Mouse (Mus musculus) ES-E14 (cell line): ENCODE measurements around the gene Csnk2a1. TPM values are rescaled to one million over a fixed set of nuclear protein-coding genes. Genes with fewer than 3 reads are reported as not detected.

Experiments
- DNase-seq: peaks from one replicate; pipeline ENCODE4 v3.0.0-alpha.2; 2013; ENCODE audit warnings: low read depth, low spot score
- H3K27ac ChIP-seq: 2 replicates; pipeline ENCODE4 v1.5.1; 2012; ENCODE audit warnings: low read depth, mild to moderate bottlenecking, low read length, moderate library complexity, mixed read lengths; ENCODE audit not compliant: poor library complexity, insufficient read depth, severe bottlenecking
- H3K36me3 ChIP-seq: 2 replicates; pipeline ENCODE4 v1.6.1; 2012; ENCODE audit warnings: mild to moderate bottlenecking, low read length, moderate library complexity, mixed read lengths; ENCODE audit not compliant: control insufficient read depth, poor library complexity, insufficient read depth, severe bottlenecking
- H3K4me1 ChIP-seq, 2 experiments: fragments of 150-350 bp in 1 of 2; sonication (generic) in 1 of 2; 2 replicates each; pipeline ENCODE4 v1.6.1; 2012; ENCODE audit warnings: low read length in 2 of 2, mild to moderate bottlenecking in 1 of 2, mixed read lengths in 1 of 2; ENCODE audit not compliant: control insufficient read depth in 2 of 2, insufficient read depth in 2 of 2, poor library complexity in 1 of 2
- H3K4me3 ChIP-seq, 2 experiments: fragments of 150-350 bp in 1 of 2; sonication (generic) in 1 of 2; 2 replicates each; pipeline ENCODE4 v1.5.1; 2012; ENCODE audit warnings: low read length in 2 of 2, low read depth in 1 of 2, mild to moderate bottlenecking in 1 of 2, mixed read lengths in 1 of 2; ENCODE audit not compliant: insufficient read depth in 1 of 2, poor library complexity in 1 of 2, severe bottlenecking in 1 of 2
- H3K9ac ChIP-seq: 2 replicates; pipeline ENCODE4 v1.6.1; 2012; ENCODE audit warnings: low read depth, mild to moderate bottlenecking, low read length, mixed read lengths; ENCODE audit not compliant: poor library complexity, insufficient read depth, severe bottlenecking
- H3K9me3 ChIP-seq: fragments of 150-350 bp; sonication (generic); 2 replicates; pipeline ENCODE4 v1.6.1; 2012; ENCODE audit warnings: low read depth, mild to moderate bottlenecking, low read length; ENCODE audit not compliant: control insufficient read depth, insufficient read depth
- CHD2 ChIP-seq: IDR thresholded peaks from 2 replicates; pipeline ENCODE4 v1.6.1; 2014; ENCODE audit warnings: mild to moderate bottlenecking, low read depth, low read length, inconsistent platforms
- HCFC1 ChIP-seq: IDR thresholded peaks from 2 replicates; pipeline ENCODE4 v1.6.1; 2012; ENCODE audit warnings: low read length, inconsistent platforms, borderline replicate concordance; ENCODE audit not compliant: insufficient read depth
- MAFK ChIP-seq: IDR thresholded peaks from 2 replicates; pipeline ENCODE4 v1.6.1; 2014; ENCODE audit warnings: mild to moderate bottlenecking, low read depth, low read length, inconsistent platforms; ENCODE audit not compliant: insufficient read depth
- ZC3H11A ChIP-seq: IDR thresholded peaks from 2 replicates; pipeline ENCODE4 v1.6.1; 2012; ENCODE audit warnings: low read depth, mild to moderate bottlenecking, inconsistent platforms, low read length, borderline replicate concordance
- ZNF384 ChIP-seq: IDR thresholded peaks from 2 replicates; pipeline ENCODE4 v1.6.1; 2012; ENCODE audit warnings: low read depth, low read length, inconsistent platforms
- in situ Hi-C, 2 experiments: fragments of 600-800 bp; cut with MboI; formaldehyde crosslinking; loops; one replicate each; pipeline ENCODE4 v1.15.1; 2025; ENCODE audit warnings: low sequenced_read_pairs in 2 of 2, inconsistent platforms in 1 of 2; ENCODE audit not compliant: unreplicated experiment in 2 of 2
- total RNA-seq: library from RNA; depleted of rRNA; stranded (reverse); fragments of 300-350 nt; gene quantifications from 2 replicates; pipeline ENCODE4 v1.2.3, GENCODE M21; 2012

The Csnk2a1 gene
- total RNA-seq, 1 experiment: 134 TPM

GRCm38 (mm10) chr2:152293727-152294475, 67.3 kb downstream of the Csnk2a1 start, which contains the start of gene Tbc1d20:
TSS of gene Tbc1d20 (plus strand) at chr2:152293828.
- Histone ChIP-seq H3K9me3 (no peaks in the 10 kb centered on the region), H3K36me3 (no peaks in the 10 kb centered on the region), H3K9ac (peak within 1 kb of the TSS; percentile 89), H3K4me1 (peaks cover 0 to 3% of the 10 kb centered on the region in 2 experiments; a peak in 1 of 4 replicates), H3K27ac (no peak within 1 kb of the TSS), H3K4me3 (peak within 1 kb of the TSS; percentile 81 to 89)
- TF ChIP-seq ZNF384 (no peak), HCFC1 (no peak; the same call in 1 of the 2 replicates), CHD2 (no peak), MAFK (no peak), ZC3H11A (no peak)
- DNase-seq: peak; percentile 83
- in situ Hi-C loops: no loop called here

DNA sequence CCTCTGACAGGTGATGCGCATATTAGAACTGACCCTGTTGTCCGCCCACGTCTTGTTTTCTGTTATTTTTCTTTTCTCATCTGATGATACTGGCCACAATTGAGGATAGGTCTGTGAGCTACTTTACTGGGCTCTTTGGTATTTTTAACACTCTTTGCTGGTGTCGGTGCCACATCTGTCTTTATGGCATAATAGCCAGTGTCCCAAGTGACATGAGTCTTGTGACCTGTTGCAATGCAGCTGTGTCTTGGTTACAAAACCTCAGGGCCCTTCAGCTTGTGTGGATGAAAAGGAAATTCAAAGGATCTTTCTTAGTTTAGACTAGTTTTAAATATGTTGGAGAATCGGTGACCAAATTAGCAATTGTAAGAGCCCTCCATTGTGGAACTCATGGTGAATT, 67.9 kb downstream of the Csnk2a1 start:
- in situ Hi-C loops: no loop called here
- Histone ChIP-seq H3K27ac (no peak overlapping the region), H3K9ac (peak overlapping the region; percentile 89; the same call in 1 of the 2 replicates)

DNA sequence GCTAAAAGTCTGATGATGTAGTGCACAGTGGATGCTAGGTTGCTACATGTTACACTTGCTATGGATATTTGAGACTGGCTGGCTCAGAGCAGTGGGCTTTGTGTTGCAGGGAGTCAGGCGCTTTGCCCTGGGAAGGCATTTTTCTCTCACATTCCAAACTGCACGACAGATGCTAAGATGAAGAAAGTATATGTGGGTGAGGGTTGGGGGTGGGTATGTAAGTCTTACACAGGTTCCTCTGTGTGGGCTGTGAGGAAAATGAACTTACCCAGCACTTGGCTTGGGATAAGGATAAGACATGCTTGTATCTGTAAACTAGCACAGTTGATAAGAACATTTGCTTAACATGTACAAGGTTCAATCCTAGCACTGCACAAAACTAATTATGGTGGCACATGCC, 76.2 kb downstream of the Csnk2a1 start:
- Histone ChIP-seq H3K4me1 (no peaks in the 10 kb centered on the region; a peak in 1 of 4 replicates), H3K36me3 (peaks cover 13% of the 10 kb centered on the region), H3K9me3 (no peaks in the 10 kb centered on the region), H3K27ac (no peak overlapping the region), H3K4me3 (no peak overlapping the region), H3K9ac (no peak overlapping the region)
- no peak for DNase-seq
- in situ Hi-C loops: no loop called here
- TF ChIP-seq CHD2: no peak
- no peak for TF ChIP-seq ZNF384
- no peak for TF ChIP-seq MAFK
- TF ChIP-seq ZC3H11A: no peak
- TF ChIP-seq HCFC1: no peak

More for the DNA sequence above, 67.9 kb downstream of the Csnk2a1 start:
- no peaks in the 10 kb centered on the region for H3K36me3 ChIP-seq
- H3K4me3 ChIP-seq: peak overlapping the region; percentile 81 to 89
- DNase-seq: no peak
- H3K9me3 ChIP-seq: no peaks in the 10 kb centered on the region
- H3K4me1 ChIP-seq: peaks cover 0 to 3% of the 10 kb centered on the region in 2 experiments; a peak in 1 of 4 replicates
- TF ChIP-seq ZC3H11A (no peak), CHD2 (no peak), MAFK (no peak), ZNF384 (no peak), HCFC1 (no peak)

GRCm38 (mm10) chr2:152303781-152304180, 77.1 kb downstream of the Csnk2a1 start:
- no peak for DNase-seq

GRCm38 (mm10) chr2:152305480-152305879, 78.8 kb downstream of the Csnk2a1 start:
- in situ Hi-C loops: no loop called here
- DNase-seq: no peak
- Histone ChIP-seq H3K36me3 (peaks cover 24% of the 10 kb centered on the region), H3K4me3 (no peak overlapping the region), H3K9me3 (no peaks in the 10 kb centered on the region), H3K27ac (no peak overlapping the region), H3K9ac (no peak overlapping the region), H3K4me1 (no peaks in the 10 kb centered on the region; a peak in 1 of 4 replicates)
- TF ChIP-seq HCFC1: no peak
- TF ChIP-seq ZC3H11A: no peak
- no peak for TF ChIP-seq CHD2

More at GRCm38 (mm10) chr2:152303781-152304180, 77.1 kb downstream of the Csnk2a1 start:
- Histone ChIP-seq H3K9ac (no peak overlapping the region), H3K4me3 (no peak overlapping the region), H3K4me1 (no peaks in the 10 kb centered on the region; a peak in 1 of 4 replicates), H3K27ac (no peak overlapping the region), H3K9me3 (no peaks in the 10 kb centered on the region), H3K36me3 (peaks cover 20% of the 10 kb centered on the region)
- TF ChIP-seq HCFC1 (no peak), CHD2 (no peak)
- in situ Hi-C loops: no loop called here
